Mouse (Mus musculus) cerebellum, adult (tissue): ENCODE results near the gene Tgif2.
"Not testable (repeated sequence)": the region's sequence is repeated elsewhere in the genome, so short reads cannot be mapped to it uniquely, and the experiment has no call there.

ENCODE experiments used
- ATAC-seq: cut with Nextera tagmentation; 2 replicates; pipeline ENCODE4 v1.9.2; 2017; ENCODE audit warnings: mild to moderate bottlenecking, moderate library complexity, mixed read lengths; ENCODE audit not compliant: insufficient number of reproducible peaks, low FRiP score, low TSS enrichment

Gene Tgif2

DNA sequence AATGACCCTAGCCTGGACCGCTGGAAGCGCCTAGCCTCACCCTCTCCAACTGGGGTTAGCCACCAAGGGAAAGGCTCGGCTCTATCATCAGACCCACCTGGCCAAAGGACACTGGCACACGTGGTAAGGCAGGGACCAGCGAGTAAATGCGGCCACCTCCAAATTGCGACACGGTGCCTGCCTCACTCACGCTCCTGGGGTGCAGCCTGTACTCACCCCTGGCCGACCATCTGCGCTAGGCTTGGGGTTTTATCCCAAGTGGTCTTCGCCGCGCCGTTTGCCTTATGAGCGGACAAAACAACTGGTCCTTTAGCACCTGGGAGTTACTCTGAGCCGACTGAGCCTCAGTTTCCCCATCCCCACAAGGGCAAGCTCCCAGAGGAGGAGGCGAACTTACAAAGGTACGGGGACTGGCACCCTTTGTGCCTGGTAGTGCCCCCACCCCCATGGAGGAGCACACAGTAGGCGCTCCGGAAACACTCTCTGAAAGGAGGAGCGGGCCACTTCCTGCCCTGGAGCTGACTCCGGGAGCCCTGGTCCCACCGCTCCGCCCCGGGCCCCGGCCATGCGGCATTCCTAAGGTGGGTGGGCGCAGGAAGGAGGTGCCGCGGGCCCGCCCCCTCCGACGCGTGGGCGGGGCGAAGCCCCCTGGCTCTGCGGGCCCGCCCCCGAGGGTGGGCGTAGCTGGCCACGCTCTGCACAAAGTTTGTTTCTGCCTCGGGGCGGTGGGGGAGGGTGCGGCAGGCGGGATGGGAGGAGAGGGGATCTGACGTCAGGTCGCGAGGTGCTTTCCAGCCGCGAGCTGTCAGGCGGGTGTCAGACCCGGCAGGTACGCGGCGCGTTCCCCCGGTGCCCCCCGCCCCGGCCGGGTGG is at the start of gene Tgif2:
Gene Tgif2, plus strand, starts transcription at position 689 of the 873 bp plus-strand sequence.
- no peak for ATAC-seq

DNA sequence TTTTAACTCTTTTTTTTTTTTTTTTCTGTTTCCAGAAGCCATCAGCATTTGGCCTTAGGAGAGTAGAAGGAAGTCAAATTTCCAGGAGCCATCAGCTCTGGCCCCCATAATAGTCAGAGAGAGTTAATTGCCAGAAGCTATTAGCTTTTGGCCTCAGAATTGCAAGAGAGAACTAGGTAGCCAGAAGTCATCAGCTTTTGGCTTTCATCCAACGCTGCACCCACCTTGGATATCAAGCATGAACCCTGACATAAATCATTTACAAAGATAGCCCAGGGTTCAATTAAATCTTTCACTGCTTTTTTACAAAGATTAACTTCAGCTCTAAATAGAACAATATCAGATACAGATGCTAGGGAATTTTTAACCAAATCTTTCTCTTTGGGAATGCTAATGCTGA is 41.3 kb upstream of the Tgif2 start:
- ATAC-seq = no peak

DNA sequence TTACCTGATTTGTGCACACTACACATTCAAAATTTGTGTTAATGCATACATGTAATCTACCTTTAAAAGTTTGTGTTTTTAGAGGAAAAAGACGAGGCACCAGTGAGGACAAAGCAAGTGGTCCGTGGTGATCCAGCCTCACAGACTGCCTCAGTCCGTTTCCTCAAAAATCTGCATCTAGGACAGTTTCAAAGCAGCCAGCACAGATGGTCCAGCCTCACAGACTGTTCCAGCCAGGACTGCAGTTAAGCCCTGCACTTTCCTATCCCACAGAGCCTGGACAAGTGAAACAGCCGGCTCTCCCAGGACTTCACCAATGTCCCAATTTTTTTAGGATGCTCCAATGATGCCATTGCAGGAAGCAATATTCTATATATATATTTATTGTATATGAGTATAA is 38.8 kb upstream of the Tgif2 start:
- ATAC-seq = no peak

DNA sequence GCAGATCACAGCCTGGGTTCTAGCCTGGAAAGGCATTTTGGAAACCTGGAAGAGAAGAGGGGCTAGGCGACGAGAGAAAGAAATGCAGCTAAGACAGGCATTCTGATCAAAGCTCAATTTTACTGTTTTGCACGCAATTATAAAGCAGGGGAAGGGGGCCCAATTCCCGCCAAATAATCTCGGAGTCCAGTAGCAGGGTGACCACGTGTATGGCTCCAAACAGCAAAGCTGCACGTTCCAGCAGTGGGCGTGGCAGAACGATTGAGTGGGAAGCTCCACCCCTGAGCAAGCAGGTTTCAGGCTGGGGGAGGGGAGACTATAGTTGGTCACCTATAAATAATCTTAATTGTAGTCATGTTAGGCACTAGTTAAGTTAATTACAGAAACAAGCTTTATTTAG is 37.7 kb upstream of the Tgif2 start:
- not testable (repeated sequence) for ATAC-seq

DNA sequence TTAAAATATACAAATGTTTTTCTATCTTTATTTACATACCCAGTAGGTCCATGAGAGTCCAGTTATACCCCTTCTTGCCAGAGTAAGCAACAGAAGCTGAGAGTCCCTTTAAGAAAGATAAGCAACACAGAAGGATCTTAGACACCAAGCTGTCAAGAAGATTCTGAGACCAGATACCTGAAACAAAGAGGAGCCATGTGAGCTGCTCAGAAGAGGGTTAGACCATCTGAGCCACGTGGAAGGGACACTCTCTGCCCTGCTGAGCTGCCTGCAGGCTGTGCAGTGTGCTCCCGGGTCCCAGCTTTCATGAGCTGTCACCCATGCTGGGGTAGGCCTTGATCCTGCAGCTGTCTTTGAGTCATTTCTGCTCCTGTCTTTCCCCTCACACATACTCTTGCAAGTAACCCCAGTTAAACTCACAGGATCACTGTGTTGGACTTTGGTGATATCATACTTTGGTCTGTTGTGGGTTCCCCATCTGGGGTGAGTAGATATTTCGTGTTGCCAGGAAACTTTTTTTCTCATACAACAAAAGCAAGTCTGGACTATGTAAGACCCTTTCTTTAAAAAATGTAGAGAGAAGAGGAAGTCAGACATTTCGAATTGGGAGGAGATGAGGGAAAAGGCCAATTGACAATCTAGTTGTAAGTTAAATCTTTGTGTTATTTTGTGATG is 36.0 kb upstream of the Tgif2 start:
- ATAC-seq = no peak

DNA sequence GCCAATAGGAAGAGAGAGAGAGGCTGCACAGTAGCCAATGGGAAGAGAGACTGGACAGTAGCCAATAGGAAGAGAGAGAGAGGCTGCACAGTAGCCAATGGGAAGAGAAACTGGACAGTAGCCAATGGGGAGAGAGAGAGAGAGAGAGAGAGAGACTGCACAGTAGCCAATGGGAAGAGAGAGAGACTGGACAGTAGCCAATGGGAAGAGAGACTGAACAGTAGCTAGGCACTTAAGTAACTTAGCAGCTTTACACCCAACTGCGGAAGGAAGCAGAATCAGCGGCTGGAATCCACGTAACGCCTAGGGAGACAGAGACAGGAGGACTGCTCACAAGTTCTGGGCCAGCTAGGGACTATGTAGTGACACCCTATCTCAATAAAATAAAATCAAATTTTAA is 35.2 kb upstream of the Tgif2 start:
- ATAC-seq = no peak

DNA sequence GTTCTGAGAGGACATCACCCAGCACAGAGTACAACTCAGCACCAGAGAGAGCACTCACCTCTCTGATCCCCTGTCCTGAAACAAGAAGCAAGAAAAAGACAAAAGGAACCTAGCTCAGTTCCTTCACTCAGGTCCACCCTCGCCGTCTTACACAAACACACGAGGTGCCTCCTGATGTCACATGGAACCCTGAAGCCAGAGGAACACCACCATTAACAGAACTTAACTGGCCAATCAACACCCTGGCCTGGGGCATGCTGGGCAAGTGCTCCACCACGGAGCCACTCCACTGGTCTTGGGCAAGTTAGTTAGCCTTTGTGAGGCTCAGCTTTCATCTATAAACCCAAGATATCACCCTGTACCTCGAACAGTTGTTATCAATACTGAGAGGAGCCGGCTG is 32.9 kb upstream of the Tgif2 start:
- no peak for ATAC-seq

DNA sequence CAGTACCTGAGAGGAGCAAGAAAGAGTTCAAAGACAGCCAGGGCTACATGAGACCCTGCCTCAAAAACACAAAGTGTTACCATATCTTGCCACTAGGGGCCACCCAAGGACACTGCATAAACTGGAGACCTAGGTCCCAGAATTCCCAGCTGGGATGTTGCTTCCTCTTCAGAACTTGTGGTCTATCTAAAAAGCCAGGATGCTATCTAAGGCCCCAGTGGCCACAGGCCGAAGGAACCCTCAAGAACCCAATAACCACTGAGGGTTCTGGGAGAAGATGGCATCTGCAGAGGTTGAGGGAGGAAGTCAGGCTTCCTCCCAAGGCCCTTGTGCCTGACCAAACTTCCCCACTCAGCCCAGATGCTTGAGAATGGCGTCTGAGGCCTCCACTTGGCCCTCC is 30.2 kb upstream of the Tgif2 start:
- no peak for ATAC-seq

DNA sequence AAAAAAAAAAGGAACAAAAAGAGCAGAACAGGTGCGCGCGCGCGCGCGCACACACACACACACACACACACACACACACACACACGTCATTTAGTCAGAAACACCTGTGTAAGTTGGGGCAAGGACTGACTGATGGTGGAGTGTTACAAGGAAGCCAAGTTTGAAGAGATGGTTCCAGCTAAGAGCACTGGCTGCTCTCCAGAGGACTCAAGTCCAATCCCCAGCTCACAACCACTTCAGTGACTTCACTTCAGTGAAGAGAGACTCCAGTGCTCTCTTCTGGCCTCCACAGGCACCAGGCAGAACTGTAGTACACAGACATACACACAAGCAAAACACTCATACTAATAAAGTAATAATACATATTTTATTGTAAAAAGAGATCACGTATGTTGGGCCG is 29.1 kb upstream of the Tgif2 start:
- ATAC-seq = no peak

DNA sequence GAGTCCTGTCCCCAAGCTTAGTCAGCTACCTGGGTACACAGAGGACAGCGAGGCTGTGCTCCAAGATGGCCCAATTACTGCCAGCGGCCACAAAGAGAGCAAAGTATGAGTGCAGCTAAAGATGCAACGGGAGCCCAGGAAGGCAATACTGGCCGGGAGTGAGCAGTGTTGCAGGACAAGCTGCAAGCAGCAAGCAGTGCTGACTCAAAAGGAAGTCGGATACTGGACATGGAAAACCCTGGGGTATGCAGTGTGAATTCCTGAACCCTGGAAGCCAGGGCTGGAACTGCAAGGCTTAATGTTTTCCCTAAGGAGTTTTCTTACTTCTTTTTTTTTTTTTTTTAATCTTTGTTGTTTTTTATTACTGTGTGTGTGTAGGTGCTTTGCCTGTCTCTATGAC is 28.3 kb upstream of the Tgif2 start:
- ATAC-seq = no peak

DNA sequence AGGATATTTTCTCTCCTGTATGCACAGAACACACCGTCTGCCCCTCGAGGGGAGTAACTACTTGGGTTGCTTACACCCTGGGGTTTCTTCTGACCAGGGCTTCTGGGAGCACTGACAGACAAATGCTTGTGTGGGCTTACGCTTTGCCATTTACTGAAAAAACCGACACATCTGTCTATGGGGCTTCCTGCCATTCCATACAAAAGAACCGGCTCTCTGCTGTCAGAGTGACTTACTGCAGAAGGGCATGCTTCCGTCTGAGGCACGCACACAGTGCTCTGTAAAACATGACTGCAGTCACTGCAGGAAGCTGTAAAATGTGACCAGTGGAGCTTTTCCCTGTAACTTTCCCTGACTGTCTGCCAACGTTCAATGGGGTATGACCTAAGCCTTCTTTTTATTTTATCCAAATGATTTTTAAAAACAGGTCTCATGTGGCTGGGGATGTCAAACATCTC is 25.4 kb upstream of the Tgif2 start:
- ATAC-seq = no peak

DNA sequence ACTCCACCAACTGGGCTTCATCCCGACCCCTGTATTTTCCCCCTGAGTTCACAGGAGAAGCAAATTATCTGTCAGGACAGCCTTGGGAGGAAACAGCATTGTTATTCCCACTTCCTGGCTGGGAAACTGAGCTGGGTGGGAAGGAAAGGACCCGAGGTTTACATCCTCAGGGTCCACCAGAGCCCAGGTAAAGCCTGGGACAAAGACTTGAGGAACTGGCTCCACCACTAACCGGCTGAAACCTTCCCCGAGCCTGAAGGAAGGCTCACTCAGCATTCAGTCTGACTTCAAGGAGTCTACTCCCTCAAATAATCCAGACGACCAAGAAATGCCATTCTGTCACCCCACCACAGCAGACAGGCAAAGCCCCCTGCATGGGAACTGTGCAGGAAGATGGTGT is 24.9 kb upstream of the Tgif2 start:
- no peak for ATAC-seq

DNA sequence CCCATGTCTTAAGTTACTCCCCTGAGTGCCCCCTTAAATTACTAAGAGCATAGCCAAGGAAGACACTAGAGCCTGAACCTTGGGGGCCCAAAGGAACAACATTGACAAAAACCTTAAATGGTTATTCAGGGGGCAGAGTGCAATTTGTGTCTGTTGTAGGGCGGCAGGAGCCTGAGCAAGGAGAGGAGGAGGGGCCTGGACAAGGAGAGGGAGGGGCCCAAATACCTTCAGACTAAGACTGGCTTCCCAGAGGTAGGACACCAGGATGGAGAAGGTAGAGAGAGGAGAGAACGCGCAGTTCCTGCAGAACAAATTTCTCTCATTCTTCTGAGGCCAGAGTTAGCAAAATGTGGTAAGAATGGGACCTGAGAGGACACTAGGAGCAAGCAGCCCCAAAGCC is 24.4 kb upstream of the Tgif2 start:
- ATAC-seq = no peak

DNA sequence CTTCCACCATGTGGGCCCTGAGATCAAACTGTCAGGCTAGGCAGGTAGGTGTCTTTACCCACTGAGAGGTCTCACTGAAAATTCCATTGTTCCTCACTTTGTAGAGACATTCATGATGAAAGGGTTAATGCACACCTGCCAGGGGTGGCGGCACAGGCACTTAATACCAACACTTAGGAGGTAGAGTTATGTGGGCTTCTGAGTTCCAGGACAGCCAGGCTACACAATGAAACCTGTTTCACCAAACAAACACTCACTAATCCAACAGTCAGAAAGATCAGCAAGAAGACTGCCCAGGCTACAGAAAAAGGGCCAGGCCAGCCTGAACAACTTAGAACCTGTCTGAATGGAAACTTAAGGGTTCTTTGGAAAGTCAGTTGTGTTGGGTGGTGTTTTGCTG is 23.7 kb upstream of the Tgif2 start:
- no peak for ATAC-seq

DNA sequence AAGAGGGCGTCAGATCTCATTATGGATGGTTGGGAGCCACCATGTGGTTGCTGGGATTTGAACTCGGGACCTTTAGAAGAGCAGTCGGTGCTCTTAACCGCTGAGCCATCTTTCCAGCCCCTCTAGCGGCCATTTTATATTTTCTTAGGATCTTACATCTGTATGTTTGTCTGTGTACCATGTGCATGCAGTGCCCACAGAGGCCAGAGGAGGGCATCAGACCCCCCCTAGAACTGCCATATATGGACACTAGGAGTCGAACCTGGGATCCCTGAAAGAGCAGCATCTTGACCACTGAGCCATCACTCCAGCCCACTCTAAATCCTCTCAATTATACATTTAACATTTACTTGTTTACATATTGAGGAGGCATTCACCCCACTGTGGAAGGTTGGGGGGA is 14.7 kb upstream of the Tgif2 start:
- not testable (repeated sequence) for ATAC-seq

DNA sequence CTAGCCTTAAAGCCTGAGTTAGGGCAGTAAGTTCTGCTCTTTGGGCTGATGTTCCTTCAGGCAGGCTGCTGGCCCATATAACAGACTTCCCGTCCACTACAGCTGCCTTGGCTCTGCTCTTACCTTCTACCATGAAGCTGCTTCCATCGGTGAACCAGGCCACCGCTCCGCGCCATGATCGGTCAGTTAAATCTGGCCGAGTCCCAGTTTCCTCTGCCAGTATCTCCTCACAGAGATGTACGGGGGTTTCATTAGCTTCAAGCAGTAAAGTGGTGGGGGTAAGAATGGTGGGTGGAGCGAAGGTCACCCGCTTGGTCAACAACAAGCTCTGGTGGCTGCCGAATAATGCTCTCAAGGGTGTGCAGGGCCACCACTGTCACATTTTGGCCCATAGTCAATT is 5.5 kb upstream of the Tgif2 start:
- ATAC-seq = no peak

DNA sequence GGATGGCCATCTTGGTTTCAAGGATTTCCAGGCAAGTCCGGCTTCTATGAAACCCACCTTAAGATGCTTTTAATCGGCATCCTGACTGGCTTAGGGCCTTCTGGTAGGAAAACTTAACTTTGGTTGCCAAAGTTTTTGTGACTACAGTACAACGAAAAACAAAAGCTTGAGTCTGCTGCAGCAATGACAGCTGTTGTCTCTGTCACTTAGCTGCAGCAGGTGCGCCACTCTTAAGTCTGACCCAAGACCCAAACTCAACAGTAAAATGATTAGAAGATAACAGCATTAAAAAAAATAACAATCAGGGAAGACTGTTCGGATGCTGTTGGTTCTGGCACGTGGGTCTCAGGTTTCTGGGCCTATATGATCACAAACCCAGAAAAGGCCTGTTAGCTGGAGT is 968 bp upstream of the Tgif2 start:
- ATAC-seq = no peak

DNA sequence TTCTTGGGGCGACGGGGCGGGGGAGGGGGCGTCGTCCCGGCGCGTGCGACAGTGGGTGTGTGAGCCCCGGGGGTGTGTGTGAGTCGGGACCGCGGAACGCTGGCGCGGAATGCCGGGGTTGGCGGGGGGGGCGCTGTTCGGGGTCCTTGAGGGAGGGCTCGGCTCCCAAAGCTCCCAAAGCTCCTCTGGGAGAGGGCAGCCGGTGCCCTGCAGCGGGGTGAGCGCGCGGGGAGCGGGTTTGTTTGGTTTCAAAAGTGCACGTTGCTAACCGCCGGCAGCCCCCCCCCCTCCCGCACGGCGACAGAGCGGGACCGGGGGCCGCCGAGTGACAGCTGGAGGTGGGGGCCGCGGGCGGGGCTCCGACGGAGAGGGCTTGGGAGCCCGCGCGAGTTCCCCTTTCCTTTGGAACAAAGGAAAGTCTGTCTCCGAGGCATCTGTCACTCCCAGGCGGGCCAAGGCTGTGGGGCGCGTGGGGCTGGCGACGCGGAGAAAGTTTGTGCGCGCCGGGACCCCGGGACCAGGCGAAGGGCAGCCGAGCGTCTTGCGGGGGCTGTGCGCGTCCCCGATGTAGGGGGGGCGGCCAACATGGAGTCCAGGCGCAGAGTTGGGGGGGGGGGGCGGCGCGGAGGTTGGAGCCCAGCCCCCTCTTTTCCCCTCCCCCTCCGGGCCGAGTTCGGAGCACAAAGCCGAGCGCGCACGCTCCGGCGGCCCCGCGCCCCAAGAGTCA is 657 bp downstream of the Tgif2 start:
- ATAC-seq = no peak

DNA sequence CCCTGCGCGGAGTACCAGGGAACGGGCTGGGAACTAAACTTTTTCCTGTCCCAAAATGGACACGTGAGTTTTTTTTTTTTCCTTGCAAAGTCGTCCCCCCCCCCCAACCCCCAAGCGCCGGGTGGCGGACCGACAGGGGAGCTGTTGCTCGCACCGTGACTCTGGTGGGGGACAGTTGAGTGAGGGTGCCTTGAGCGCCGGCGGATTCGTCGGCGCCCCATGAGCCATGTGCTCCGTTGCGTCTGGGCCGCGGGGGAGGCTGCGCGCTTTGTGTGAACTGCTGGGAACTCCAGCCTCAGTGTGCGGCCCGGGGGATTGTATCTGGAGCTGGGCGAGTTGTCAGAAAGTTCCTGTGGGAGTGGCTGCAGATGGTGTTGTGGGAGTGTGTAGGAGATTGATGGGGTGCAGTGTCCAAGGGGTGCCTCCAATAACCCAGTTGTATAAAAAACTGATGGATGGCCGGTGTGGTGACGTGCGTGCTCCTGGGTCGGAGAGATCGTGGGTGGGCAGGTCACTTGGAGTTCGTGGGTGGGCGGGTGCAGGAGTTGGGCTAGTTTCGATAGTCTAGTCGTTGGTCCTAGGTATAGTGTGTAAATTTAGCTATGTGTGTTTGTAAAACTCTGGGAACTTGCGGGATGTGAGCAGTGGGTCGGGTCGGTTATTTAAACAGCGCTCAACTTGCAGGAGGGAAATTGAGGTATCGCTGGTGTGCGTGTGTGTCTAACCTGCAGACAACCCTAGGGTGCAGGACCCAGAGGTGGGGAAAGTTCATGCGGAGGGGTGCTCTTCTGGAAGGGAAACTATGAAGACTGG is 1.4 kb downstream of the Tgif2 start:
- no peak for ATAC-seq
